Mouse (Mus musculus): ENCODE results near the gene Efnb2.

DNA sequence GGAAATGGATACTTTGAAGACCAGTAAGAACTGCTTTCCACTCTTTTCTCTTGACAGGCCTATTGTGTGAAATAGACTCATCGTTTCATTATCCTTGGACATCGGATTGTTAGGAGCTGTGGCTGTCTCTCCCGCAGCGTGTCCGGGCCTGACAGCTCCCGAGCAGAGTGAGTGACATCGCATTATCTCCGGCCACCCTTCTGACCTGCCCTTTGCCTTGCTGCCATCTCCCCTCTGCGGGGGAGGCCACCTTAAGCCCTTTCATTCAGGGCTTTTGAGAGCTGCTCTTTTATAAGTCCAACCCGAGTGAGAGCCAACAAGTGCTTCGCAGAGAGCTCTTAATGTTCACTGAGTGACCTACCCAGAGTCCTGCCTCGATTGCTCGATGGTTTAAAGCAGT lies 63.6 kb downstream of the Efnb2 start:
- TF ChIP-seq CHD2 (IDR thresholded peaks at IDR 0.05; ENCODE audit: low read depth, low read length), result no peak
- TF ChIP-seq ZNF384 (IDR thresholded peaks at IDR 0.05; ENCODE audit: low read depth, low read length), result no peak
- TF ChIP-seq MAFK (IDR thresholded peaks at IDR 0.05; ENCODE audit: insufficient read depth, low read depth, low read length), result no peak
- no peak for TF ChIP-seq ZC3H11A (IDR thresholded peaks at IDR 0.05; ENCODE audit: borderline replicate concordance, low read depth, low read length)
